Mouse (Mus musculus) MEL (cell line): ENCODE results near the gene Tcf12. TPM values are rescaled to one million over a fixed set of nuclear protein-coding genes. Genes with fewer than 3 reads are reported as not detected.

Experiments used
- DNase-seq: peaks from one replicate; pipeline ENCODE4 v3.0.0; 2011; ENCODE audit warnings: low read depth, low spot score
- H3K27ac ChIP-seq: 2 replicates; pipeline ENCODE4 v1.5.1; 2012; ENCODE audit warnings: low read depth, mild to moderate bottlenecking, control low read depth, low read length, moderate library complexity; ENCODE audit not compliant: control insufficient read depth
- H3K27me3 ChIP-seq, 2 experiments: fragments of 150-350 bp in 1 of 2; sonication (generic) in 1 of 2; 2 replicates each; pipeline ENCODE4 v1.6.1; 2012; ENCODE audit warnings: low read length in 2 of 2, mild to moderate bottlenecking in 2 of 2, improper control_type of control experiment in 1 of 2, moderate library complexity in 1 of 2; ENCODE audit not compliant: insufficient read depth in 2 of 2, control insufficient read depth in 1 of 2
- H3K36me3 ChIP-seq, 2 experiments: 2 replicates each; pipeline ENCODE4 v1.6.1; 2012 to 2014; ENCODE audit warnings: low read length in 2 of 2, improper control_type of control experiment in 1 of 2, inconsistent platforms in 1 of 2, mild to moderate bottlenecking in 1 of 2; ENCODE audit not compliant: insufficient read depth in 2 of 2, control insufficient read depth in 1 of 2
- H3K4me1 ChIP-seq, 2 experiments: fragments of 150-350 bp in 1 of 2; sonication (generic) in 1 of 2; 2 replicates each; pipeline ENCODE4 v1.6.1; 2012; ENCODE audit warnings: low read length in 2 of 2, improper control_type of control experiment in 1 of 2, mild to moderate bottlenecking in 1 of 2; ENCODE audit not compliant: insufficient read depth in 2 of 2, control insufficient read depth in 1 of 2
- H3K4me3 ChIP-seq, 2 experiments: fragments of 150-350 bp in 1 of 2; sonication (generic) in 1 of 2; 2 replicates each; pipeline ENCODE4 v1.5.1; 2012; ENCODE audit warnings: low read depth in 2 of 2, low read length in 2 of 2, mild to moderate bottlenecking in 2 of 2, moderate library complexity in 2 of 2, control low read depth in 1 of 2, improper control_type of control experiment in 1 of 2; ENCODE audit not compliant: control insufficient read depth in 1 of 2, insufficient read depth in 1 of 2
- H3K79me2 ChIP-seq: 2 replicates; pipeline ENCODE4 v1.6.1; 2012; ENCODE audit warnings: mild to moderate bottlenecking, low read length, moderate library complexity; ENCODE audit not compliant: control insufficient read depth, poor library complexity, insufficient read depth
- H3K9ac ChIP-seq: 2 replicates; pipeline ENCODE4 v1.6.1; 2012; ENCODE audit warnings: low read depth, mild to moderate bottlenecking, control low read depth, low read length, moderate library complexity; ENCODE audit not compliant: control insufficient read depth, poor library complexity, severe bottlenecking
- H3K9me3 ChIP-seq: fragments of 150-350 bp; sonication (generic); replicated peaks from 2 replicates; pipeline ENCODE4 v1.6.1; 2012; ENCODE audit warnings: mild to moderate bottlenecking, low read length, improper control_type of control experiment, moderate library complexity; ENCODE audit not compliant: insufficient read depth
- CHD1 ChIP-seq: IDR thresholded peaks from 2 replicates; pipeline ENCODE4 v1.6.1; 2012; ENCODE audit warnings: low read depth, mild to moderate bottlenecking, inconsistent platforms, low read length, improper control_type of control experiment
- CTCF ChIP-seq, 3 experiments: IDR thresholded peaks in 2 of 3; conservative IDR thresholded peaks in 1 of 3; 2 replicates each; pipeline ENCODE4 v1.5.1; 2011 to 2012; ENCODE audit warnings: low read length in 3 of 3, low read depth in 2 of 3, mild to moderate bottlenecking in 2 of 3, improper control_type of control experiment in 1 of 3, inconsistent platforms in 1 of 3, mixed read lengths in 1 of 3, moderate library complexity in 1 of 3; ENCODE audit not compliant: control insufficient read depth in 1 of 3, insufficient read depth in 1 of 3, poor library complexity in 1 of 3, severe bottlenecking in 1 of 3
- E2F4 ChIP-seq: IDR thresholded peaks from 2 replicates; pipeline ENCODE4 v1.6.1; 2011; ENCODE audit warnings: low read depth, low read length, improper control_type of control experiment, borderline replicate concordance
- ELF1 ChIP-seq: IDR thresholded peaks from 2 replicates; pipeline ENCODE4 v1.6.1; 2014; ENCODE audit warnings: low read depth, mild to moderate bottlenecking, inconsistent platforms, low read length, improper control_type of control experiment, moderate library complexity
- ETS1 ChIP-seq: IDR thresholded peaks from 2 replicates; pipeline ENCODE4 v1.6.1; 2012; ENCODE audit warnings: low read depth, mild to moderate bottlenecking, inconsistent platforms, low read length, improper control_type of control experiment, moderate library complexity
- GABPA ChIP-seq: IDR thresholded peaks from 2 replicates; pipeline ENCODE4 v1.6.1; 2012; ENCODE audit warnings: low read depth, mild to moderate bottlenecking, inconsistent platforms, low read length, improper control_type of control experiment, moderate library complexity
- JUND ChIP-seq: IDR thresholded peaks from 2 replicates; pipeline ENCODE4 v1.6.1; 2011; ENCODE audit warnings: low read depth, mild to moderate bottlenecking, improper control_type of control experiment, low read length
- KAT2A ChIP-seq: conservative IDR thresholded peaks from 2 replicates; pipeline ENCODE4 v1.6.1; 2012; ENCODE audit warnings: low read depth, low read length, improper control_type of control experiment, inconsistent platforms
- MAFK ChIP-seq: IDR thresholded peaks from 2 replicates; pipeline ENCODE4 v1.6.1; 2011; ENCODE audit warnings: low read depth, mild to moderate bottlenecking, low read length, improper control_type of control experiment, borderline replicate concordance
- MAX ChIP-seq: IDR thresholded peaks from 2 replicates; pipeline ENCODE4 v1.6.1; 2011; ENCODE audit warnings: low read length, improper control_type of control experiment
- MEF2A ChIP-seq: IDR thresholded peaks from 2 replicates; pipeline ENCODE4 v1.6.1; 2014; ENCODE audit warnings: low read depth, mild to moderate bottlenecking, inconsistent platforms, low read length, improper control_type of control experiment; ENCODE audit not compliant: poor library complexity, insufficient replicate concordance, severe bottlenecking; ENCODE audit errors: extremely low read depth
- MXI1 ChIP-seq: IDR thresholded peaks from 2 replicates; pipeline ENCODE4 v1.6.1; 2011; ENCODE audit warnings: mild to moderate bottlenecking, low read depth, low read length, improper control_type of control experiment
- MYB ChIP-seq: IDR thresholded peaks from 2 replicates; pipeline ENCODE4 v1.6.1; 2011; ENCODE audit warnings: mild to moderate bottlenecking, low read depth, low read length, improper control_type of control experiment
- MYC ChIP-seq: IDR thresholded peaks from 2 replicates; pipeline ENCODE4 v1.6.1; 2011; ENCODE audit warnings: low read depth, mild to moderate bottlenecking, low read length, improper control_type of control experiment, moderate library complexity
- NELFE ChIP-seq: IDR thresholded peaks from 2 replicates; pipeline ENCODE4 v1.6.1; 2011; ENCODE audit warnings: low read depth, low read length, improper control_type of control experiment
- NRF1 ChIP-seq: IDR thresholded peaks from 2 replicates; pipeline ENCODE4 v1.6.1; 2014; ENCODE audit warnings: low read depth, mild to moderate bottlenecking, inconsistent platforms, low read length, improper control_type of control experiment, moderate library complexity; ENCODE audit not compliant: poor library complexity, insufficient read depth, severe bottlenecking
- POLR2A ChIP-seq, 2 experiments: IDR thresholded peaks; 2 replicates each; pipeline ENCODE4 v1.6.1; 2011 to 2012; ENCODE audit warnings: low read length in 2 of 2, mild to moderate bottlenecking in 2 of 2, control low read depth in 1 of 2, improper control_type of control experiment in 1 of 2, low read depth in 1 of 2, moderate library complexity in 1 of 2; ENCODE audit not compliant: control insufficient read depth in 1 of 2, insufficient read depth in 1 of 2, poor library complexity in 1 of 2
- POLR2AphosphoS2 ChIP-seq: IDR thresholded peaks from 2 replicates; pipeline ENCODE4 v1.6.1; 2011; ENCODE audit warnings: low read length, improper control_type of control experiment
- POLR2AphosphoS5 ChIP-seq: IDR thresholded peaks from 2 replicates; pipeline ENCODE4 v1.6.1; 2012; ENCODE audit warnings: low read depth, borderline replicate concordance, mild to moderate bottlenecking, inconsistent platforms, low read length, moderate library complexity, mixed read lengths
- RAD21 ChIP-seq: IDR thresholded peaks from 2 replicates; pipeline ENCODE4 v1.6.1; 2011; ENCODE audit warnings: mild to moderate bottlenecking, low read depth, low read length, improper control_type of control experiment
- SMC3 ChIP-seq: IDR thresholded peaks from 2 replicates; pipeline ENCODE4 v1.6.1; 2011; ENCODE audit warnings: low read depth, low read length, improper control_type of control experiment
- TAL1 ChIP-seq: IDR thresholded peaks from 2 replicates; pipeline ENCODE4 v1.6.1; 2012; ENCODE audit warnings: mild to moderate bottlenecking, inconsistent platforms, low read length, moderate library complexity, mixed read lengths
- TBP ChIP-seq: IDR thresholded peaks from 2 replicates; pipeline ENCODE4 v1.8.0; 2011; ENCODE audit warnings: low read depth, low read length, improper control_type of control experiment
- USF2 ChIP-seq, 2 experiments: IDR thresholded peaks; 2 replicates each; pipeline ENCODE4 v1.6.1; 2011 to 2012; ENCODE audit warnings: improper control_type of control experiment in 2 of 2, low read length in 2 of 2, borderline replicate concordance in 1 of 2, inconsistent platforms in 1 of 2, low read depth in 1 of 2, mild to moderate bottlenecking in 1 of 2; ENCODE audit not compliant: insufficient read depth in 1 of 2
- ZC3H11A ChIP-seq: IDR thresholded peaks from 2 replicates; pipeline ENCODE4 v1.6.1; 2012; ENCODE audit warnings: low read depth, mild to moderate bottlenecking, inconsistent platforms, low read length, improper control_type of control experiment
- ZKSCAN1 ChIP-seq: IDR thresholded peaks from 2 replicates; pipeline ENCODE4 v1.6.1; 2012; ENCODE audit warnings: low read depth, mild to moderate bottlenecking, inconsistent platforms, low read length, improper control_type of control experiment, moderate library complexity
- polyA plus RNA-seq, 2 experiments: library from polyadenylated mRNA; stranded (reverse) in 1 of 2; unstranded in 1 of 2; fragments of >175 nt in 1 of 2; fragments of >200 nt in 1 of 2; gene quantifications; 2 replicates each; pipeline versions ENCODE4 v1.2.1 to v1.2.4; 2012; ENCODE audit warnings: low replicate concordance in 2 of 2, low read depth in 1 of 2; ENCODE audit not compliant: insufficient read length in 2 of 2, insufficient read depth in 1 of 2, missing spikeins in 1 of 2
- total RNA-seq: library from RNA; depleted of rRNA; stranded (reverse); fragments of 300-350 nt; gene quantifications from 2 replicates; pipeline ENCODE4 v1.2.3, GENCODE M21; 2012

Tcf12 gene
- total and polyA plus RNA-seq, 3 experiments: 29.3 to 70.5 (median 39.6) TPM

- H3K36me3 ChIP-seq: peaks cover 0 to 19% of the 10 kb centered on the region in 2 experiments; a peak in 2 of 4 replicates
- DNase-seq: no peak
- no peak overlapping the region for H3K4me3 ChIP-seq
- no peak for TF ChIP-seq GABPA
- TF ChIP-seq POLR2AphosphoS5: no peak
- no peak for TF ChIP-seq USF2 (IDR thresholded peaks at IDR 0.05; ENCODE audit: borderline replicate concordance in 1 of 2, insufficient read depth in 1 of 2, low read depth in 1 of 2, low read length in 2 of 2)
- no peak for TF ChIP-seq NELFE
- no peak for TF ChIP-seq KAT2A
- TF ChIP-seq ZKSCAN1: no peak
- TF ChIP-seq TAL1: no peak
- no peak for TF ChIP-seq MEF2A
- TF ChIP-seq MAFK: no peak
- no peak for TF ChIP-seq CHD1
- no peak for TF ChIP-seq ELF1
- no peak for TF ChIP-seq CTCF (IDR thresholded peaks at IDR 0.05 in 2 of 3, conservative IDR thresholded peaks at IDR 0.05 in 1 of 3; ENCODE audit: control insufficient read depth in 1 of 3, insufficient read depth in 1 of 3, low read depth in 2 of 3, low read length in 3 of 3, poor library complexity in 1 of 3, severe bottlenecking in 1 of 3)
- no peak for TF ChIP-seq RAD21
- TF ChIP-seq ZC3H11A: no peak
- TF ChIP-seq MXI1: no peak
- TF ChIP-seq NRF1: no peak
- TF ChIP-seq MYC: no peak
- TF ChIP-seq POLR2A (IDR thresholded peaks at IDR 0.05; ENCODE audit: control insufficient read depth in 1 of 2, insufficient read depth in 1 of 2, low read depth in 1 of 2, low read length in 2 of 2, poor library complexity in 1 of 2): no peak
- TF ChIP-seq MYB: no peak
- TF ChIP-seq E2F4: no peak
- peaks cover 7 to 18% of the 10 kb centered on the region in 2 experiments for H3K4me1 ChIP-seq
- peaks cover 13% of the 10 kb centered on the region for H3K79me2 ChIP-seq
- H3K9me3 ChIP-seq: no peaks in the 10 kb centered on the region
- H3K27ac ChIP-seq: no peak overlapping the region
- no peak overlapping the region for H3K9ac ChIP-seq
- no peaks in the 10 kb centered on the region for H3K27me3 ChIP-seq
These were observed 88.4 kb downstream of the Tcf12 start for GRCm38 (mm10) chr9:72023274-72023673.

- Histone ChIP-seq H3K9ac (no peak overlapping the region), H3K79me2 (peaks cover 9% of the 10 kb centered on the region), H3K27ac (no peak overlapping the region), H3K4me3 (no peak overlapping the region), H3K36me3 (peaks cover 0 to 1% of the 10 kb centered on the region in 2 experiments; a peak in 2 of 4 replicates), H3K27me3 (no peaks in the 10 kb centered on the region), H3K9me3 (no peaks in the 10 kb centered on the region), H3K4me1 (peaks cover 0 to 1% of the 10 kb centered on the region in 2 experiments; a peak in 2 of 4 replicates)
- TF ChIP-seq TBP (no peak), ETS1 (no peak), MAX (no peak), CHD1 (no peak), NELFE (no peak), MAFK (no peak), ELF1 (no peak), KAT2A (no peak), ZC3H11A (no peak), CTCF (IDR thresholded peaks at IDR 0.05 in 2 of 3, conservative IDR thresholded peaks at IDR 0.05 in 1 of 3; ENCODE audit: control insufficient read depth in 1 of 3, insufficient read depth in 1 of 3, low read depth in 2 of 3, low read length in 3 of 3, poor library complexity in 1 of 3, severe bottlenecking in 1 of 3) (no peak), POLR2AphosphoS2 (no peak), GABPA (no peak), JUND (no peak), MYC (no peak), MXI1 (no peak), TAL1 (no peak), SMC3 (no peak)
- DNase-seq: no peak
These were observed 90.2 kb downstream of the Tcf12 start for GRCm38 (mm10) chr9:72021512-72021911.
